Mouse (Mus musculus): ENCODE measurements around the gene Tbc1d10b.
A peak's percentile ranks its signal among the peaks of the same experiment; 100 is the strongest.

Gene Tbc1d10b

DNA sequence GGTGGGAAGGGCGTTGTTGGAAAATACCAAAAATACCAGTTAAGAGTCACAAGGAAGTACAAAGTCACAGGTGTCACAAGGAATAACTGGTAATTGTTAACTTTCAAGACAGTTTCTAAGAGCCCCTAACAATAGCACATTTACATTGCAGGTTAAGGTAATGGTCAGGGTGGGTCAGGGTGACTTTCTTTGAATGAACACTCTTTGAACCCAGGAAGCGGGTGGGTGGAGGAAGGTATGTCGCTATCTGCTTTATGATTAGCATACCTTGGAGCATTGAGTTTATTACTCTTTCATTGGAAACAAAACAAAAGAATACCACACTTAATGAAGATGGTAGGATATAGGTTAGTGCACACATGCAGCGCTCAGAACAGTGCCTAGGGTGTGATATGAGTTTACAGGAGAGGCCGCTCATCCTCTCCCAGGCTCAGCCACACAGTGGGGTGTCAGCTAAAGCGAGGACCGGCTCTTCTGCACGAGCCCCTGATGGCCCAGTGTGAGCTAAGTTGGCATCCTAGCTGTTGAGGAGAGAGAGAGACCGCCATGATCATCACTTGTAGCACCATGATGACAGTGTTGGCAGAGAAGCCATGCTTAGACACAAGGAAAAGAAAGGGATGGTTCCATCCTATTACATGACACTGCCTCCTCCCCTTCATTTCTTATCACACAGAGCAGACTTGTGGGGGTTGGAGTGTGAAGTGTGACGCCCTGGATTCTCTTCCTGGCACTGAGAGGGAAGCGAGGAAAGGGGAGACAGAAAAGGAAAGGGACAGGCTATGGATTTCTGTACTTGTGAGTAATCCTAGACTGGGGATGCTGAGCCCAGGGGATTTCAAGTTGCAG lies 17.1 kb upstream of the Tbc1d10b start:
- no peak for DNase-seq (ENCODE audit: low spot score in 2 of 2)

DNA sequence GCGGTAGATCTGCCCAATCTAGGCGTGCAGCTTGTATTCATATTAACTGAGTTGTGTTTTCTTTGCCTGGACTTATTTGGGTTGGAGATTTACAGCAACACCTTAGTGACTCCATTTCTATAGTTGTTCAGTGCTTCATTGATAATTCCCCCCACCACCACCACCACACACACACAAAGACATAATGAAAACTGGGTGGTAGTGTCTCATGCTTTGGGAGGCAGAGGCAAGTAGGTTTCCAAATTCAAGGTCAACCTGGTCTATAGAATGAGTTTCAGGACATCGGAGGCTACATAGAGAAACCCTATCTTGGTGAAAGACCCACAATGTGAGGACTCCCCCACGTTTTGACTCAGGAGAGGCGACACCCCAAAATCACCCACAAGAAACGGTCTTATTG lies 16.3 kb upstream of the Tbc1d10b start:
- no peak for DNase-seq (ENCODE audit: low spot score in 2 of 2)

DNA sequence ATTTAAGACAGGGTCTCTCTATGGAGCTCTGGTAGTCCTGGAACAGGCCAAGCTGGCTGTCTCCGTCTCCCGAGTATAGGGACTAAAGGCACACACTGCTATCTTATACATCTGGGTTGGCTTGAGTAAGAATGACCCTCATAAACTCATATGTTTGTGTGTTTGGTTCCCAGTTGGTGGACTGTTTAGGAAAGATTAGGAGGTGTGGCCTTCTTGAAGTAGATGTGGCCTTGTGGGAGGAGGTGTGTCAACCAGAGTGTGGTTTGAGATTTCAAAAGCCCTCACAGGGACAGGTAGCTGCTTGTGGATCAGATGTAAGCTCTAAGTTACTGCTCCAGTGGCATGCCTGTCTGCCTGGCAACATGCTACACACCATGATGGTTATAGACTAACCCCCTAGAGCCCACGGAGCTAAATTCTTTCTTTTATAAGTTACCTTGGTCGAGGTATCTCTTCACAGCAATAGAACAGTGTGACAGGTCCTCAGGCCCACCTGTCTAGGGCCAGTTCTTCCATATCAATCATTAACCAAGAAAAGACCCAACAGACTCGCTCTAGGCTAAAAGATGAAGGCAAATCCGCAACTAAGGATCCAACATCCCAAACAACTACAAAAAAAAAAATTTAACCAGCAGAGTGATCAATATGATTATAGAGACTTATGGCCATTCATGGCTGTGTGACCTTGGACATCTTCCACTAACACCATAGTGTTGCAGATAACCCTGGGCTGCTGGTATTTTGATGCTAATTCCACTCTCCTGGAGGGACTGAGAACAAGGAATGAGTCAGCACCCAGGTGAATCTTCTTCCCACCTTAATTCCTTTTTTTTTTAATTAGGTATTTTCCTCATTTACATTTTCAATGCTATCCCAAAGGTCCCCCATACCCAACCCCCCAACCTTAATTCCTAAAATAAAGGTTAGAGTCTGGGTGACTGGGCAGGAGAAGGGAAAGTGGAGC lies 15.5 kb upstream of the Tbc1d10b start:
- DNase-seq (ENCODE audit: low spot score in 2 of 2), result no peak

DNA sequence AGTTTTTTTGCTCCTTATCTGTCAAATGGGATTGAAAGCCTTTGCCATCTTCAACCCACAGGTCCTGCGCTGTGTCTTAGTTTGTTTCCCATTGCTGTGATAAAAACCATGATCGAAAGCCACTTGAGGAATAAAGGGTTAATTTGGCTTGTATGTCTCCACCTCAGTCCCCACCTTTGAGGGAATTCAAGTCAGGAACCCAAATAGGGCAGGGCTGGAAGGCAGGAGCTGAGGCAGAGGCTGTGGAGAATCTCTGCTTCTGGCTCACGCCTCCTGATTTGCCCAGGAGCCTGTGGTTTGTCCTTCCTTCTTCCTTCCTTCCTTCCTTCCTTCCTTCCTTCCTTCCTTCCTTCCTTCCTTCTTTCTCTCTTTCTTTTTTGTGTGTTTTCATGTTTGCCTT lies 14.8 kb upstream of the Tbc1d10b start:
- DNase-seq (ENCODE audit: low spot score in 2 of 2), result no peak

DNA sequence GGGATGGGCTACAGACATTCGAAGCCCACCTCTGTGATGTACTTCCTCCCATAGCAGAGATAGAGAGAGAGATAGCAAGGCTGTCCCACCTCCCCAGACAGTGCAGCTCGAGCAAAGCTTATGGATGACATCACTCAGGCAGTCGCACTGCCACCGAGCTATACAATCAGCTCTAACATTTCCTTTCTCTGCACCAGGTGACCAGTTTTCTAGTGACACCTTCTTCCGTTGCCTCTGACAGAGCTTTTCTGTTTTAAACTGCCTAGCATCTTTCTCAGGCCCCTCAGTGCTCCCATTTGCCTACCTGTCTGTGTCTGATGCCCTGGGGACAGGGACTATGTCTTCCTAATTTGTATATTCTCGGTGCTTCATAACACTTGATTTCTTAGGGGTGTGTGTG lies 12.2 kb upstream of the Tbc1d10b start:
- DNase-seq (ENCODE audit: low spot score in 2 of 2), result no peak

DNA sequence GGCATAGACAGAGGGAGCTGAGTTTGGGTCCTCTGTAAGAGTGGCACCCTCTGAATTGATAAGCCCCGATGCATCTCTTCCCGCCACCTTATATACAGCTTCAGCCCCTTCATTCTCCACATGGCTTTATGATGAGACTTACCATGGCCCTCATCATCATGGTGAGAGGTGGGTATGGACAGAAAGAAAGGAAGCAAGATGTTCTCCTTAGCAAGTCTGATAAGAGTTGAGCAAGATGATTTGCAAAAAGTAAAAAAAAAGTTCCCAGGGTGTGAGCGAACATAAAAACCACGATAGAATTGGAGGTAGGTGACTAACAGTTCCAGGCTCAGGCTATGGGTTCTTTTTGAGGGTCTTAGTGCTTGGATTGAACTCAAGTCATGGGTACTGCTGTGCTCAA lies 10.4 kb upstream of the Tbc1d10b start:
- no peak for DNase-seq (ENCODE audit: low spot score in 2 of 2)

DNA sequence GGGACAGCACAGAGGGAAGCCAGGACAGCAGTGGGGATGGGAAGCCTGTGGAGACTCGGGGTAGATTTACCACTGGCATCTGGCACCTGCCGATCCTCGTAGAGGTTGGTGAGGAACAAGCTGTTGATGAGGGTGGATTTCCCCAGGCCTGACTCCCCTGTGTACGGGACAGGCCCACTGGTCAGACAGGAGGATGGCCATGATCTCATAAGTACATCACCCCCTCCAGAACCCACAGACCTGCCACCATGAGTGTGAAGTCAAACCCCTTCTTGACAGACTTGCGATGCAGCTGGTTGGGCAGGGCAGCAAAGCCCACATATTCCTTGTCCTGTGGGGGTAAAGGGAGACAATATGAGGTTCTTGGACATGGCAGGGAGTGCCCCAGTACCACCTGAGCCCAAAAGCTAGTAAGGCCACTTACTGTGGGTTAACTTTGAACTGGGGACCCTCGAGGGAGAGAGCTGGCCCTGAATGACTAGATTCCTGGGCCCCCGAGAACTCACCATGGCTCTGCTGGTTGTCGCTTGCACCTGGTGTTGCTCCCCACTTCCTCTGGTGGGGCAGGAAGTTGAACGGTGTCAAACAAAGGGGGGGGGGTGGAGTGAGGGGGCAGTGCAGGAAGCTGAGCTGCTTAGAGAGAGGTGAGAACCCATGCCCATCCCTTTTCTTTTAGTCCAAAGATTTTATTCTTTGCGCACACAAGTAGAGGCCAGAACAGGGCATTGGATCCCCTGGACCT lies 9.8 kb upstream of the Tbc1d10b start:
- no peak for DNase-seq (ENCODE audit: low spot score in 2 of 2)

DNA sequence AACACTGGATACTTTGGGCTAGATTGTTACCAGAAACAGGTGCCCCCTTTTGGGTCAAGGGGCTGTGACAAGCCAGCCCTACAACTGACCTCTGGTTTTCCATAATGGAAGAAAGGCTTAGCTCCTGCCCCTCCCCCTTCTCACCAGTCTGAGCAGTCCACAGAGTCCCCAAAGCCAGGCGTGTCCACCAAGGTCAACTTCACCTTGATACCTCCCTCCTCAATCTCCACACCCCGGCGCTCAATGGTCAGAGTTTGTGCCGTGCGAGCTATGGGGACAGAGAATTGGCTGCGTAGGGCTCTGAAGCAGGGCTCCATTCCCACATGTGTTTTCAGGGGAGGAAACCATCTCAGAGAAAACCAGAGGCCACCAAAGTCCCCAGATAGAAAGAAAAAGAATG lies 9.2 kb upstream of the Tbc1d10b start:
- DNase-seq (ENCODE audit: low spot score in 2 of 2), result no peak

DNA sequence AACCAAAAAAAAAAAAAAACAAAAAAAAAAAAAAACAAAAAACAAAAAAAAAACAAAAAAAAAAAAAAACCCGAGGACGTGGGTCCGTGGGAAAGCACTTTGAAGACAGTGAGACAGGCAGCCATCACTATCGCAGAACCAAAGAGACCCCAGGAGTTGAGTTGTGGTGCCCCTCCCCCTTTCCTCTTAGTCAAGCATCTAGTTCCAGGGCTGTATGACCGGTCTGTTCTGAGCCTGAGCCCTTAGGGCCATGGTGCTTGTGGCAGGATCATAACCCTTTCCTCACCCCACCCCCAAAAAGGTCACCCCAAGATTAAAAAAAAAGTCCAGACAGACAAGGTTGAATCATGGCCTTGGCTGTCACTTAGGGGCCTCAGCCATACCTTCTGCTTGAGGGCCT lies 8.0 kb upstream of the Tbc1d10b start:
- no peak for DNase-seq (ENCODE audit: low spot score in 2 of 2)

DNA sequence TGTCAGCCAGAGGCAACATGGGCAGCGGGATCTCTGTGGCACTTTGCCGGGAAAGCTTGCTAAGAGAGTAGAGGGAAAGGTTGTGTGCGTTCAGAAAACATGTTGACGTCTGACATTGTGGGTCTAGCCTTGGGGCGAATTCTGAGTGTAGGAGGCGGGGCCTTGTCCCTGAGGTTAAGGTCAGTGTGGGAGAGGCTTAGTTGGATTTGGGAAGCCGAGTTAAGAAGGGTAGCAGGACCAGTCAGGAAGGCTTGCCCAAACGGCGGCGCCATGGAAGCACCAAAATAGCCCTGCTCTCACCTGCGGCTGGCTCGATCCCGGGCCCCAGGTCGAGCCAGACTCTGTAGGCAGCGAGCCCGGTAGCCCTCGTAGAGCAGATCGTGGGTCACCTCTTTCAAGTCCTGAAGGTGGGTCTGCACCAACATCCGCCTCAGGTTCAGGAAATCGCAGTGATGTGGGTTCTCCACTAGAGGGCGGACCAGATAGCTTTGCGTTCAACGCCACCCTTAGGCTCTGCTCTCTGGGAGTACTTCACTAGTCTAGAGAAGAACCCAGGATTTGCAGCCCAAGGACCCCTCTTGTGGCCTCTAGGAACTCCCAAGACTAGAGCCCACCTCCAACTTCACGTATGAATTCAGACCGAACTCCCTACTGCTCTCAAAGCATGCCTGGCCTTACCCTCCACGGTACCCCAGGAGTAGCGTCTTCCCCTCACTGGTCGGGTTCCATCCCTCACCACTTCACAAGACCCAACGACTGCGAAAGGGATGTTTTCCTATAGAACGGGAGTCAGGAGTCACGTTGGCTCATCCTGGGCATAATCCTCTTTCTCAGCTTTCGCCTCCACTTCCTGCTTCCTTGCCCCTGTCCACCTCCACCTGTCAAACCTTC lies 7.0 kb upstream of the Tbc1d10b start:
- peak; percentile 51 to 64 for DNase-seq (ENCODE audit: low spot score in 2 of 2)

DNA sequence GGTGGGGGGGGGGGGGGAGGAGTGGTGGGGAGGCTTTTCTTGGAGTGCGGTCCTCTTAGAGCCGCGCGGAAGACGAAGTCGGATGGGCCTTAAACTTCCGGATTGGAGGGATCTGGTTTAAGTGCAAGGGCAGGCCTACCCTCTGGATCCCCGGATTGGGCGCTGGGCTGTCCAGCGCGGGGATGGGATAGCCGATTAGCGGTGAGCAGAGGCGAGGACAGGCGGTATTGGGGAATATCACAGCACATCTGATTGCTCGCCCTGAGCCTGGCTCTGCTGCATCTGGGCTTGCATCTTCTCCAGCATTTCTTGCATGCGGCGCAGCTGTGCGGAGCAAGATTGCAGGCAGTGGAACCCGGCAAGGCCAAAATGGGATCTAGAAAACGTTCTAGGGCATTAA lies 6.3 kb upstream of the Tbc1d10b start:
- DNase-seq (ENCODE audit: low spot score in 2 of 2), result no peak

DNA sequence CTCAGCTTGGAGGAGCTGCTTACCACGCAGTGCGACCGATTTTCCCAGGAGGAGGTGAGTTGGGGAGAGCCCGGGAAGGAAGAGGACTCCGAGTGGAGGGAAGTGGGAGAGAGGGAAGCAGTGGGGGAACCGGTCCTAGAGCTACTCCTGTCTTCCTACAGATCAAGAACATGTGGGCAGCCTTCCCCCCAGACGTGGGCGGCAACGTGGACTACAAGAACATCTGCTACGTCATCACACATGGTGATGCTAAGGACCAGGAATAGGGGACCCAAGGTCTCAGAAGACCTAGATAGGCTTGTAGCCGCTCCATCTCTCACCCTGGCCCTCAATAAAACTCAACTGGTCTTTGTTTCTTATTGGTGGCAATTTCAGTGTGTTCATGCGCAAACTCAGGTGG lies 5.7 kb upstream of the Tbc1d10b start:
- no peak for DNase-seq (ENCODE audit: low spot score in 2 of 2)

DNA sequence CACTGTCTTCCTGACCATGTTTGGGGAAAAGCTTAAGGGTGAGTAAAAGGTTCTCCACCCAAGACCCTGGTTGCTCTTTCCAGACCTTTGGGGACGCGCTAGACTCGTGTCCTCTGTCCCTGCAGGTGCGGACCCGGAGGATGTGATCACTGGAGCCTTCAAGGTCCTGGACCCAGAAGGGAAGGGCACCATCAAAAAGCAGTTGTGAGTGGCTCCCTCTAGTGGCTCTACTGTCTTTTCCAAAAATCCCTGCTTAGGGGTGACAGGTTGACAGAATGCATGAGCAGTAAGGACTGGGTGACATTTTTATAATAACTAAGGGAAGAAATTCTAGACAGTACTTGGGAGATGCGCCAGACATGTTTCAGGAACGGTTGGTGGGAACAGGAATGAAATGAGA lies 5.2 kb upstream of the Tbc1d10b start:
- DNase-seq (ENCODE audit: low spot score in 2 of 2), result no peak

DNA sequence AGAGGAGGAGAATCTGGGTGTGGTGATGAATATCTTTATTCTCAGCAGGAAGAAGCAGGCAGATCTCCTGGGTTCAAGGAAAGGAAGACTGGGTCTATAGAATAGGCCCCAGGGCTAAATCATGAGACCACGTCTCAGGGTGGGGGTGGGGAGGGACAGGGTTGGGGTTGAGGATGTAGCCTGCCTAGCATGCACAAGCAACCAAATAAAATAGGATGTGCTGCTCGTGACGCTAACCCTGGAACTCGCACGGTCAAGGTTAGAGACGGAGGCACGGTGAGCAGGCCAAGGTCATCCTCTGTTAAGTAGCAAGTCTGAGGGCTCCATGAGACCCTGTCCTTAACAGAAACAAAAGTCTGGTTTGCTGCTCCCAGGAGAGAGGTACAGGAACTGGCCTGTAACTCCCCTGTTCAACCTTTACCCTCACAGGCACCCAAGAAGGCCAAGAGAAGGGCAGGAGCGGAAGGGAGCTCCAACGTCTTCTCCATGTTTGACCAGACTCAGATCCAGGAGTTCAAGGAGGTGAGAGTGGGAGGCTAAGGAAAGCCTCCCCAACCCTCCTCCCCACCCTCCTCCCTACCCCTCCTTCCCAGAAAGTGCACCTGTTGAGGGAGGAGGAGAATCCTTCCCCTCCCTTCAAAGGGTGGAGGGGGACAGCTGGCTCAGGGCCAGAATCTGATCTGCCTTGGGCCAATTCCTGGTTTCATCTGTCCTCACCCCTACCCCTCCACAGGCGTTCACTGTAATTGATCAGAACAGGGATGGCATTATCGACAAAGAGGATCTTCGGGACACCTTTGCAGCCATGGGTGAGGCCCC lies 4.4 kb upstream of the Tbc1d10b start:
- no peak for DNase-seq (ENCODE audit: low spot score in 2 of 2)

DNA sequence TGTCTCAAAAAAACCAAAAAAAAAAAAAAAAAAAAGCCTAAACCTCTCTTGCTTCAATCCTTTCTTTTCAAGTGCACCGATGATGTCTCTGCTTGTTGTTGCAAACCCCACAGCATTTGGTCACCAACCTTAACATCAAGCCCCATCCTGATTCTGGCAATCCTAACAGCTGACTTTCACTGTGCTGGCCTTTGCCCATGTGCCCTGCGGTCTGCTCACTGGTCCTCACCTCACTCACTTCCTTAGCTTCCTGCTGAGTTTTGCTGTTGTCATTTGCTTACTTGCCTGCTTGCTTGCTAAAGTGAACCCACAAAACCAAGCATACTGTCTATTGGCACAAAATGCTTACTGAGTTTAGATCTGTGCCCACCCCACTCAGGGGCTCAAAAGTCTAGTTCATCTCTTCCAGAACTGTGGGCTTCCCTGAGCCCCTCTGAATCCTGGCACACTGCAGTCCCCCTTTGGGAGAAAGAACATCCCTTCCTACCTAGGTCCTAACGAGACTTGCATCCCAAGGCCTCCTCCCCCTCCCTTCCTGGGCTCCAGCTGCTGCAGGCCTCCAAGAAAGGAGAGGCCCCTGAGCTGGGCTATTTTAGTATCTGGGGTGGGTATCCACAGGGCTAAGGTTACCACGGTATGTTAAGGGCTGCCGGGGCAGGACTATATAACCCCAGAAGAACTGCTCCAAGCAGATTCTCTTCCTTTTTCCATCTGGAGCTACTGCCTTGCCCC lies 2.9 kb upstream of the Tbc1d10b start:
- no peak for DNase-seq (ENCODE audit: low spot score in 2 of 2)

DNA sequence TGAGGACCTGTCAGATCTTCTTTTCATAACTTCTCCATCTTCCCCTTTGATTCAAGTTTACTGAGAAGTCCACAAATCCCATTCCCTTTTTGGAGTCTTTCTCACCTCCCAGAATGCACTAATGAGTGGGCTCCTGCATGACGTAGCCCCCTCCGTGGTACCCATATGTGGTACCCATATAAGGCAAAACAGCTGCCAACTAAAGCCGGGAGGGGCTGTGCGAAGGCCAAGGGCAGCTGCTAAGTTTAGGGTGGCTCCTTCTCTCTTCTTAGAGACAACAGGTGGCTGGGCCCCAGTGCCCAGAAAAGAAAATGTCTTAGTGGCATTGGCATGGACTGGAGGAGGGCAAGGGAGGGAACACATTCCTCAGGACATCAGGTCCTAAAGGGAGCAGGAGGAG lies 2.0 kb upstream of the Tbc1d10b start:
- DNase-seq (ENCODE audit: low spot score in 2 of 2), result no peak

DNA sequence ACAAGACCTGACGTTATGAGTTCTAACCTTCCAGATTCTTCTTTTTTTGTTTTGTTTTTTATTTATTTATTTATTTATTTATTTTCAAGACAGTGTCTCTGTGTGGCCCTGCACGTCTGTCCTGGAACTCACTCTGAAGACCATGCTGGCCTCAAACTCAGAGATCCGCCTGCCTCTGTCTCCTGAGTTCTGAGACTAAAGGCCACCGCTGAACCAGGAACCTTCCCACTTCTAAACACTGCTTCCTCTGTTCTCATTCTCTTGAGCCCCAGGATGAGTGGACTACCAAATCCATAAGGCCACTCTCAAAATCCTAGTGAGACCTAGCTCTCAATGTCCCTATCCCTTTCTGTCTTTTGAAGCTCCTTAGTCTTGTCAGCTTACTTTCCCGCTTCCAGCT lies 1.6 kb upstream of the Tbc1d10b start:
- DNase-seq (ENCODE audit: low spot score in 2 of 2), result no peak

DNA sequence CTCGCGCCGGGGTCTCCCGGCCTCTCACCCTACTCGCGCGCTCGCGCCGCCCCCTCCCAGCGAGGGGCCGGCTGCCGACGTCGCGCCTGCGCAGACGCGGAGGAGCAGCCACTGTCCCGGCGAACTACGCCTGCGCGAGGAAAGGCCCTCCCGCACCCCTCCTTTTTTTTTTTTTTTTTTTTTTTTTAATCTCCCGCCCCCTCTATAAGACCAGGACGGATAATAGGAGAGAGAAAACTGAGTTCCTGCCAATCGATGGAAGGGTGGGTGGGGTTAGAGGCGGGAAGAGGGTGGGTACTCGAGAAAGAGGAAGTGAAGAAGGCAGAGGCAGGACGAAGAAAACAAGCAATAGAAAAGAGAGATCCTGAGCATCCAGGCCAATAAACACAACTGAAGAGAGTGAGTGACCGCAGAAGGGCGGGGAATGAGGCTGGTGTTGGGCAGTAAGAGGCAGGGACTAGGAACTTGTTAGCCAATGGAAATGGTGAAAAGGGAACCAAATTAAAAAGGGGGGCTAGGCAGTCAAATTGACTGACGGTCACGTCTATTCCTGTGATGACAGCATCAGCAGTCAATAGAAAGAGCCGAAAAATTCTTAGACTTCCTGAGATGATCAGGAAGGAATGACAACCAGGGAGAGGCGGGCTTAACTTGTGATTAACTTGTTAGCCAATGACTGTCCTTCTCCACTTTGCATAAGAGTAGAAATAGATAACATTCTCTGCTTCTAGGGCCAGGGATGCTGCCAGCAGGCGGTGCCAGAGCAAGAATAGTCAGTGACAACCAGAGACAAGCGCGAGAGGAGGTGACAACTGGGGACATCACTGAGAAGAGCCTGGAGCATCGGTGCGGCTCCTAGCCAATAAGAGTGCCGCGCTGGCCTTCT lies 528 bp upstream of the Tbc1d10b start, which contains the start of gene Mylpf:
TSS of gene Mylpf (plus strand) at position 338 of the 886 bp plus-strand sequence.
- peak; percentile 77 to 89 for DNase-seq (ENCODE audit: low spot score in 2 of 2)
